Comparison of ENCODE assay signal across 8 mouse cellular contexts in genomic region chr16:77596556-77596955, GRCm38 (mm10). TPM values are rescaled to one million over a fixed set of nuclear protein-coding genes. Genes with fewer than 3 reads are reported as not detected.
A peak's percentile ranks its signal among the peaks of the same experiment; 100 is the strongest.
DNase-seq lines count a peak whose midpoint lies in the region; ATAC-seq and TF ChIP-seq lines count a peak whose summit lies in the region.
"Had no signal": no experiment of that assay in that cellular context is flagged by ENCODE, and none has a peak within 500 bp of the region (broad histone marks: within the 10 kb centered on the region; RNA-seq: fewer than 3 reads in every experiment).

No protein-coding gene starts in this region.

- H3K9me3 ChIP-seq in hindbrain, postnatal 0 days (ENCODE audit: low read length): no peaks in the 10 kb centered on the region

- no peak for TF ChIP-seq CTCF in hindbrain, postnatal 0 days (IDR thresholded peaks at IDR 0.05; ENCODE audit: low read depth)

- intact Hi-C loops in left cerebral cortex, postnatal 14 days (cut with DNase I): loop anchor here (10.0 kb wide), 1 partner anchor 388 kb away; no protein-coding TSS in a partner anchor
- intact Hi-C loops in left cerebral cortex, postnatal 10 days (cut with DNase I): loop anchor here (2.0 to 5.0 kb wide), 3 partner anchors 46 to 360 kb away; no protein-coding TSS in a partner anchor

- H3K4me1 ChIP-seq in hindbrain, postnatal 0 days (ENCODE audit: insufficient read depth, low read length): no peaks in the 10 kb centered on the region

- H3K27ac ChIP-seq in hindbrain, postnatal 0 days: peak overlapping the region; percentile 82

- 0 out of 2 replicates have a peak, but pooled peaks have one; percentile 10 for ATAC-seq in hindbrain, postnatal 0 days
- ATAC-seq in erythroblast, adult 5-6 weeks (replicated peaks; ENCODE audit: low FRiP score, poor library complexity, severe bottlenecking): no peak

- H3K4me3 ChIP-seq in hindbrain, postnatal 0 days (ENCODE audit: low read length): peak overlapping the region; percentile 43

- 32% methylated on average over 5 of the region's 5 CpGs for WGBS in hindbrain, postnatal 0 days

- H3K27me3 ChIP-seq in hindbrain, postnatal 0 days (ENCODE audit: insufficient read depth, low read length): no peaks in the 10 kb centered on the region

- peak; percentile 11 to 41 for DNase-seq in left cerebral cortex, postnatal 14 days (ENCODE audit: low spot score in 2 of 2)
- DNase-seq in left cerebral cortex, postnatal 10 days (ENCODE audit: extremely low spot score in 1 of 2, low spot score in 2 of 2): no peak
- DNase-seq in cerebellum, adult 9-11 months: peak; percentile 42
- DNase-seq in hindbrain, postnatal 0 days (ENCODE audit: low spot score): peak; percentile 63
- DNase-seq in right cerebral cortex, postnatal 14 days: peak; percentile 11
- no peak for DNase-seq in kidney, adult 8-10 months

- peak overlapping the region; percentile 67 for H3K9ac ChIP-seq in hindbrain, postnatal 0 days (replicated peaks; ENCODE audit: low read length)

- H3K4me2 ChIP-seq in hindbrain, postnatal 0 days (ENCODE audit: low read depth, low read length): peak overlapping the region; percentile 65

- no peaks in the 10 kb centered on the region for H3K36me3 ChIP-seq in hindbrain, postnatal 0 days (ENCODE audit: insufficient read depth, low read length)

RNA-seq across cellular contexts. Expression of gene Gm11146, which starts 5.3 kb away (rescaled TPM):
- not detected for total RNA-seq in left cerebral cortex, postnatal 14 days (2021)
- not detected for total RNA-seq in left cerebral cortex, postnatal 10 days (2021)
- not detected in 2 replicates for total RNA-seq in hindbrain, postnatal 0 days (2014; rRNA removed)
- polyA plus RNA-seq in hindbrain, postnatal 0 days (2015; fragmentation: Nextera tagmentation; extraction: Ambion mirVana): not detected in 2 replicates
- total RNA-seq in erythroblast, adult 5-6 weeks (2015; ENCODE audit: low replicate concordance): not detected in 2 replicates
- not detected in 2 replicates for total RNA-seq in erythroblast, adult 5-6 weeks (2017; ENCODE audit: low replicate concordance)
- polyA plus RNA-seq: liver, embryonic 16.5 days had no signal

Comparison
In these comparisons a context has a peak if more than half of its experiments do, and no peak if none do; other contexts are left out.
1. DNase-seq: peak in left cerebral cortex, postnatal 14 days (2 of 2), cerebellum, adult 9-11 months (single experiment), hindbrain, postnatal 0 days (single experiment) and right cerebral cortex, postnatal 14 days (single experiment); none in left cerebral cortex, postnatal 10 days (0 of 2) and kidney, adult 8-10 months (0 of 2).